Mouse (Mus musculus): ENCODE data around the gene Bloc1s3. TPM values are rescaled to one million over a fixed set of nuclear protein-coding genes. Genes with fewer than 3 reads are reported as not detected.

Gene Bloc1s3
- total and polyA plus RNA-seq, 3 experiments, result 4.9 to 8.0 (median 6.7) TPM

GRCm38 (mm10) chr7:19506969-19507611 is 1.1 kb downstream of the Bloc1s3 start:
- H3K4me3 ChIP-seq (replicated peaks in 1 of 3; ENCODE audit: low read depth in 2 of 3, low read length in 2 of 3, poor library complexity in 1 of 3), result peak overlapping the region in 1 of 3 experiments; percentile 90
- in situ Hi-C loops (cut with MboI; ENCODE audit: low pct_ligation_motif_present, low pct_unique_long_range_greater_than_20kb, low sequenced_read_pairs), result loop anchor here (5.0 to 10.0 kb wide), 3 partner anchors 35 to 368 kb away; partner anchors contain the start of genes Gemin7 and Zfp296

GRCm38 (mm10) chr7:19506326-19506725 is 1.8 kb downstream of the Bloc1s3 start:
- in situ Hi-C loops (cut with MboI; ENCODE audit: low pct_ligation_motif_present, low pct_unique_long_range_greater_than_20kb, low sequenced_read_pairs) (loop anchor here (5.0 to 10.0 kb wide), 3 partner anchors 36 to 368 kb away; partner anchors contain the start of genes Gemin7 and Zfp296), dilution Hi-C loops (cut with MboI; ENCODE audit: extremely low pct_ligation_motif_present, extremely low pct_unique_long_range_greater_than_20kb, low sequenced_read_pairs) (no loop called here)
- peak; percentile 29 for DNase-seq (ENCODE audit: extremely low read depth)
- H3K9ac ChIP-seq (ENCODE audit: insufficient read depth, low read depth), result no peak overlapping the region
- TF ChIP-seq USF1 (IDR thresholded peaks at IDR 0.05; ENCODE audit: low read depth, low read length) (no peak), NELFE (IDR thresholded peaks at IDR 0.05; ENCODE audit: low read depth, low read length) (no peak), MAZ (IDR thresholded peaks at IDR 0.05; ENCODE audit: low read depth, low read length) (no peak), SMC3 (IDR thresholded peaks at IDR 0.05; ENCODE audit: low read depth, low read length) (peak; percentile 27), CTCF (conservative IDR thresholded peaks at IDR 0.05 in 1 of 2, IDR thresholded peaks at IDR 0.05 in 1 of 2; ENCODE audit: low read depth in 2 of 2, low read length in 2 of 2) (peak in 1 of 2 experiments; percentile 38; a peak in 2 of 4 replicates)
- peaks cover 0 to 20% of the 10 kb centered on the region in 2 experiments for H3K36me3 ChIP-seq (replicated peaks in 1 of 2; ENCODE audit: control insufficient read depth in 1 of 2, insufficient read depth in 1 of 2, low read length in 1 of 2)
- peaks cover 11 to 21% of the 10 kb centered on the region in 2 experiments for H3K4me1 ChIP-seq (ENCODE audit: control insufficient read depth in 1 of 2, insufficient read depth in 2 of 2)
- H3K79me2 ChIP-seq (replicated peaks; ENCODE audit: control insufficient read depth, extremely low read depth, insufficient read depth, poor library complexity, severe bottlenecking), result peaks cover 14% of the 10 kb centered on the region
- H3K9me3 ChIP-seq (replicated peaks; ENCODE audit: low read length), result peaks cover 2% of the 10 kb centered on the region
- H3K4me3 ChIP-seq (replicated peaks in 1 of 3; ENCODE audit: low read depth in 2 of 3, low read length in 2 of 3, poor library complexity in 1 of 3), result no peak overlapping the region
- H3K4me2 ChIP-seq (ENCODE audit: insufficient read depth, low read depth, poor library complexity, severe bottlenecking), result no peak overlapping the region
- no peaks in the 10 kb centered on the region for H3K27me3 ChIP-seq (replicated peaks)
- H3K27ac ChIP-seq (ENCODE audit: insufficient read depth, low read depth), result no peak overlapping the region

More at GRCm38 (mm10) chr7:19506969-19507611, 1.1 kb downstream of the Bloc1s3 start:
- H3K4me2 ChIP-seq (ENCODE audit: insufficient read depth, low read depth, poor library complexity, severe bottlenecking), result no peak overlapping the region
- TF ChIP-seq E2F4 (IDR thresholded peaks at IDR 0.05; ENCODE audit: insufficient replicate concordance, low read depth, low read length) (no peak), BHLHE40 (IDR thresholded peaks at IDR 0.05; ENCODE audit: low read depth, low read length) (no peak), RCOR1 (conservative IDR thresholded peaks at IDR 0.05; ENCODE audit: low read depth, low read length) (no peak), USF2 (conservative IDR thresholded peaks at IDR 0.05; ENCODE audit: low read depth, low read length) (no peak), ETS1 (conservative IDR thresholded peaks at IDR 0.05; ENCODE audit: low read depth, low read length) (no peak)
- dilution Hi-C loops (cut with MboI; ENCODE audit: extremely low pct_ligation_motif_present, extremely low pct_unique_long_range_greater_than_20kb, low sequenced_read_pairs), result no loop called here
- H3K27ac ChIP-seq (ENCODE audit: insufficient read depth, low read depth), result no peak overlapping the region
- peaks cover 14% of the 10 kb centered on the region for H3K79me2 ChIP-seq (replicated peaks; ENCODE audit: control insufficient read depth, extremely low read depth, insufficient read depth, poor library complexity, severe bottlenecking)
- peaks cover 0 to 21% of the 10 kb centered on the region in 2 experiments for H3K36me3 ChIP-seq (replicated peaks in 1 of 2; ENCODE audit: control insufficient read depth in 1 of 2, insufficient read depth in 1 of 2, low read length in 1 of 2)
- H3K4me1 ChIP-seq (ENCODE audit: control insufficient read depth in 1 of 2, insufficient read depth in 2 of 2), result peaks cover 11 to 28% of the 10 kb centered on the region in 2 experiments
- H3K27me3 ChIP-seq (replicated peaks), result no peaks in the 10 kb centered on the region
- peaks cover 2% of the 10 kb centered on the region for H3K9me3 ChIP-seq (replicated peaks; ENCODE audit: low read length)
- H3K9ac ChIP-seq (ENCODE audit: insufficient read depth, low read depth), result no peak overlapping the region
- no peak for DNase-seq (ENCODE audit: extremely low read depth)

GRCm38 (mm10) chr7:19503481-19504068 is 4.6 kb downstream of the Bloc1s3 start:
- in situ Hi-C loops (cut with MboI; ENCODE audit: low pct_ligation_motif_present, low pct_unique_long_range_greater_than_20kb, low sequenced_read_pairs) (loop anchor here (10.0 kb wide), 2 partner anchors 71 to 371 kb away; partner anchors contain the start of genes Gemin7 and Zfp296), dilution Hi-C loops (cut with MboI; ENCODE audit: extremely low pct_ligation_motif_present, extremely low pct_unique_long_range_greater_than_20kb, low sequenced_read_pairs) (no loop called here)
- peaks cover 0 to 15% of the 10 kb centered on the region in 2 experiments for H3K36me3 ChIP-seq (replicated peaks in 1 of 2; ENCODE audit: control insufficient read depth in 1 of 2, insufficient read depth in 1 of 2, low read length in 1 of 2)
- no peaks in the 10 kb centered on the region for H3K79me2 ChIP-seq (replicated peaks; ENCODE audit: control insufficient read depth, extremely low read depth, insufficient read depth, poor library complexity, severe bottlenecking)
- no peak for TF ChIP-seq TCF12 (IDR thresholded peaks at IDR 0.05; ENCODE audit: low read depth, low read length)
- no peak for TF ChIP-seq NRF1 (IDR thresholded peaks at IDR 0.05; ENCODE audit: low read depth, low read length)
- TF ChIP-seq PAX5 (IDR thresholded peaks at IDR 0.05; ENCODE audit: low read length), result no peak
- peak; percentile 88 for TF ChIP-seq RAD21 (IDR thresholded peaks at IDR 0.05; ENCODE audit: low read depth, low read length)
- TF ChIP-seq CHD2 (IDR thresholded peaks at IDR 0.05; ENCODE audit: low read length), result no peak
- TF ChIP-seq ZC3H11A (IDR thresholded peaks at IDR 0.05; ENCODE audit: low read depth, low read length), result peak; percentile 30; the same call in 1 of the 2 replicates
- TF ChIP-seq POLR2AphosphoS2 (IDR thresholded peaks at IDR 0.05; ENCODE audit: low read depth, low read length), result no peak
- no peak for TF ChIP-seq USF2 (conservative IDR thresholded peaks at IDR 0.05; ENCODE audit: low read depth, low read length)
- peak; percentile 86 for TF ChIP-seq SMC3 (IDR thresholded peaks at IDR 0.05; ENCODE audit: low read depth, low read length)
- peak; percentile 93 to 94 for TF ChIP-seq CTCF (conservative IDR thresholded peaks at IDR 0.05 in 1 of 2, IDR thresholded peaks at IDR 0.05 in 1 of 2; ENCODE audit: low read depth in 2 of 2, low read length in 2 of 2)
- TF ChIP-seq ETS1 (conservative IDR thresholded peaks at IDR 0.05; ENCODE audit: low read depth, low read length), result no peak
- no peak overlapping the region for H3K9ac ChIP-seq (ENCODE audit: insufficient read depth, low read depth)
- H3K4me3 ChIP-seq (replicated peaks in 1 of 3; ENCODE audit: low read depth in 2 of 3, low read length in 2 of 3, poor library complexity in 1 of 3), result no peak overlapping the region
- no peak overlapping the region for H3K27ac ChIP-seq (ENCODE audit: insufficient read depth, low read depth)
- peaks cover 2% of the 10 kb centered on the region for H3K27me3 ChIP-seq (replicated peaks)
- H3K4me1 ChIP-seq (ENCODE audit: control insufficient read depth in 1 of 2, insufficient read depth in 2 of 2), result peaks cover 7 to 10% of the 10 kb centered on the region in 2 experiments; a peak in 3 of 4 replicates
- H3K4me2 ChIP-seq (ENCODE audit: insufficient read depth, low read depth, poor library complexity, severe bottlenecking), result no peak overlapping the region
- peaks cover 2% of the 10 kb centered on the region for H3K9me3 ChIP-seq (replicated peaks; ENCODE audit: low read length)
- peak; percentile 68 for DNase-seq (ENCODE audit: extremely low read depth)

Data from CH12.LX (cell line).